ENCODE assay signal across 14 mouse cellular contexts in the genomic region with DNA sequence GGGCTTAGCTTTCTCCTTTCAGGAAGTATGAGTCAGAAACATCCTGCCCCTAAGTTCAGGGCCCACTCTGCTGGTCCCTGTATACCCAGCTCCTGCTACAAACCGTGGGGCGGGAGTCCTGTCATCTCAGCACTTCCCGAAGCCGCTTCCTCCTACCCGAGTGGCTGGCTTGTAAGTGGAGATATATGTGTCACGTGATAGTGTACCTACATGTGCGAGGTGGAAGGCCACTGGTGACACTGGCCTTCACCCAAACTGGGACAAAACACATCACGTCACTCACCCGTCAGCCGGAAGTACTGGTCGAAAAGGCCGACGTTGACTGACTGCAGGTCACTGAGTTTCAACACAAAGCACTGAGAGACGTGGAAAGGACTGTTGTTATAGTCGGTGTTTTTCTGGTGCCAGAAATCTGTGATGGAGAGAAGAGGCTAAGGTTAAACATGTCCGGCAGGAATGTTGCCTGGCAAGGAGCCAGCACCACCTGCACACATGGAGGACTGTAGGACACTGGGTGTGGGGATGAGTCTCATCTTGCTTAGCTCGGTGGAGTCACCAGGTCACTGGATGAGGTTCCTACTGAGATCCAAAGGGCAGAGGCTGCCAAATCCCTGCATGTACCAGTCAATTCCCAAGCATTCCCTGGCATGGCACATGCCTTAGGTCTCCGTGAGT. TPM values are rescaled to one million over a fixed set of nuclear protein-coding genes. Genes with fewer than 3 reads are reported as not detected.
DNase-seq lines count a peak whose midpoint lies in the region; ATAC-seq and TF ChIP-seq lines count a peak whose summit lies in the region.
"Had no signal": no experiment of that assay in that cellular context is flagged by ENCODE, and none has a peak within 500 bp of the region (broad histone marks: within the 10 kb centered on the region; RNA-seq: fewer than 3 reads in every experiment).

No protein-coding gene starts in this region.

- peak overlapping the region; percentile 59 for H3K27ac ChIP-seq in gastrocnemius, adult 2 months
- no peak overlapping the region for H3K27ac ChIP-seq in lung, postnatal 0 days (ENCODE audit: low read length)
- H3K27ac ChIP-seq in heart, embryonic 16.5 days (ENCODE audit: low read length): peak overlapping the region; percentile 38
- peak overlapping the region; percentile 48; the same call in 1 of the 2 replicates for H3K27ac ChIP-seq in liver, postnatal 0 days (ENCODE audit: low read depth)
- H3K27ac ChIP-seq in midbrain, embryonic 13.5 days: no peak overlapping the region
- H3K27ac ChIP-seq: embryonic facial prominence, embryonic 13.5 days; forebrain, embryonic 15.5 days; limb, embryonic 10.5 days; neural tube, embryonic 12.5 days had no signal

- H3K9ac ChIP-seq in lung, postnatal 0 days (replicated peaks; ENCODE audit: low read depth): no peak overlapping the region
- H3K9ac ChIP-seq in heart, embryonic 16.5 days (ENCODE audit: low read length): no peak overlapping the region
- no peak overlapping the region for H3K9ac ChIP-seq in liver, postnatal 0 days (replicated peaks)
- H3K9ac ChIP-seq in midbrain, embryonic 13.5 days (replicated peaks): no peak overlapping the region
- H3K9ac ChIP-seq: embryonic facial prominence, embryonic 13.5 days; forebrain, embryonic 15.5 days; neural tube, embryonic 12.5 days had no signal

- ATAC-seq in lung, postnatal 0 days: peak; percentile 46
- ATAC-seq in heart, embryonic 16.5 days (replicated peaks; ENCODE audit: extremely low read depth, insufficient read depth, low FRiP score): peak; percentile 32
- peak; percentile 65 for ATAC-seq in liver, postnatal 0 days
- ATAC-seq in midbrain, embryonic 13.5 days: no peak
- ATAC-seq: forebrain, embryonic 15.5 days had no signal

- peaks cover 69% of the 10 kb centered on the region for H3K36me3 ChIP-seq in lung, postnatal 0 days (ENCODE audit: insufficient read depth, low read length)
- peaks cover 73% of the 10 kb centered on the region for H3K36me3 ChIP-seq in heart, embryonic 16.5 days (ENCODE audit: control insufficient read depth, insufficient read depth)
- H3K36me3 ChIP-seq in liver, postnatal 0 days (replicated peaks; ENCODE audit: insufficient read depth, low read length): peaks cover 78% of the 10 kb centered on the region
- H3K36me3 ChIP-seq in midbrain, embryonic 13.5 days: peaks cover 86% of the 10 kb centered on the region

- no peak; the same call in 1 of the 2 replicates for TF ChIP-seq EP300 in lung, postnatal 0 days (IDR thresholded peaks at IDR 0.05)
- TF ChIP-seq EP300 in liver, postnatal 0 days (IDR thresholded peaks at IDR 0.05; ENCODE audit: low read depth): peak; percentile 54; the same call in 1 of the 2 replicates

- WGBS in lung, postnatal 0 days: 52% methylated on average over 18 of the region's 18 CpGs
- WGBS in lung, adult 2 months: 42% methylated on average over 18 of the region's 18 CpGs
- 53% methylated on average over 18 of the region's 18 CpGs for WGBS in heart, embryonic 16.5 days
- 73% methylated on average over 18 of the region's 18 CpGs for WGBS in liver, postnatal 0 days (ENCODE audit: insufficient replicate concordance)
- 91% methylated on average over 18 of the region's 18 CpGs for WGBS in midbrain, embryonic 13.5 days

- H3K4me3 ChIP-seq in gastrocnemius, adult 2 months: no peak overlapping the region
- H3K4me3 ChIP-seq in lung, postnatal 0 days (ENCODE audit: low read depth, low read length): no peak overlapping the region
- H3K4me3 ChIP-seq in lung, adult 2 months (replicated peaks; ENCODE audit: extremely low read depth, low read depth, low read length): no peak overlapping the region
- H3K4me3 ChIP-seq in heart, embryonic 16.5 days (ENCODE audit: low read length): no peak overlapping the region
- H3K4me3 ChIP-seq in liver, postnatal 0 days (ENCODE audit: low read depth, low read length): no peak overlapping the region
- no peak overlapping the region for H3K4me3 ChIP-seq in midbrain, embryonic 13.5 days (replicated peaks)
- H3K4me3 ChIP-seq: embryonic facial prominence, embryonic 13.5 days; forebrain, embryonic 15.5 days; heart, adult 2 months; limb, embryonic 10.5 days; neural tube, embryonic 12.5 days had no signal

- DNase-seq in gastrocnemius, adult 2 months: no peak
- no peak for DNase-seq in gastrocnemius, postnatal 4 days (ENCODE audit: low spot score in 2 of 2)
- DNase-seq in lung, postnatal 0 days (ENCODE audit: low spot score): peak; percentile 43
- no peak for DNase-seq in lung, adult 2 months
- DNase-seq in liver, postnatal 0 days: peak; percentile 41
- DNase-seq in right cerebral cortex, postnatal 10 days (ENCODE audit: low spot score in 2 of 2): no peak
- DNase-seq: right cerebral cortex, adult 18-20 months had no signal

- H3K4me2 ChIP-seq in lung, postnatal 0 days (replicated peaks; ENCODE audit: low read depth, low read length): no peak overlapping the region
- H3K4me2 ChIP-seq in heart, embryonic 16.5 days (ENCODE audit: low read depth, low read length): no peak overlapping the region
- no peak overlapping the region for H3K4me2 ChIP-seq in liver, postnatal 0 days (ENCODE audit: low read depth, low read length)
- no peak overlapping the region for H3K4me2 ChIP-seq in midbrain, embryonic 13.5 days (replicated peaks)
- H3K4me2 ChIP-seq: embryonic facial prominence, embryonic 13.5 days; forebrain, embryonic 15.5 days; neural tube, embryonic 12.5 days had no signal

- no peaks in the 10 kb centered on the region for H3K9me3 ChIP-seq in lung, postnatal 0 days (ENCODE audit: low read length)
- no peaks in the 10 kb centered on the region for H3K9me3 ChIP-seq in heart, embryonic 16.5 days (replicated peaks; ENCODE audit: control insufficient read depth, low read length)
- no peaks in the 10 kb centered on the region for H3K9me3 ChIP-seq in liver, postnatal 0 days (ENCODE audit: low read length)
- no peaks in the 10 kb centered on the region for H3K9me3 ChIP-seq in midbrain, embryonic 13.5 days
- H3K9me3 ChIP-seq: embryonic facial prominence, embryonic 13.5 days; forebrain, embryonic 15.5 days; limb, embryonic 10.5 days; neural tube, embryonic 12.5 days had no signal

- no peak for TF ChIP-seq CTCF in gastrocnemius, adult 2 months (IDR thresholded peaks at IDR 0.05)
- TF ChIP-seq CTCF in lung, postnatal 0 days (IDR thresholded peaks at IDR 0.05): no peak
- no peak for TF ChIP-seq CTCF in lung, adult 2 months (IDR thresholded peaks at IDR 0.05; ENCODE audit: insufficient read depth, low read length)
- TF ChIP-seq CTCF in liver, postnatal 0 days (IDR thresholded peaks at IDR 0.05; ENCODE audit: low read depth): no peak

- no peak for TF ChIP-seq POLR2A in lung, adult 2 months (IDR thresholded peaks at IDR 0.05; ENCODE audit: borderline replicate concordance, extremely low read depth, low read depth, low read length)

- intact Hi-C loops in gastrocnemius, adult 2 months (cut with DNase I): no loop called here

- no peaks in the 10 kb centered on the region; the same call in 1 of the 2 replicates for H3K4me1 ChIP-seq in lung, postnatal 0 days (ENCODE audit: insufficient read depth, low read depth, low read length)
- H3K4me1 ChIP-seq in lung, adult 2 months (ENCODE audit: control insufficient read depth, insufficient read depth, low read length): no peaks in the 10 kb centered on the region
- H3K4me1 ChIP-seq in heart, embryonic 16.5 days (ENCODE audit: control insufficient read depth, insufficient read depth, low read length): peaks cover 15% of the 10 kb centered on the region
- 0 out of 2 replicates have a peak, but pooled peaks cover 3% of the 10 kb centered on the region for H3K4me1 ChIP-seq in liver, postnatal 0 days (ENCODE audit: insufficient read depth)
- H3K4me1 ChIP-seq in midbrain, embryonic 13.5 days (replicated peaks): no peaks in the 10 kb centered on the region
- H3K4me1 ChIP-seq: embryonic facial prominence, embryonic 13.5 days; forebrain, embryonic 15.5 days; neural tube, embryonic 12.5 days had no signal

- no peaks in the 10 kb centered on the region for H3K27me3 ChIP-seq in lung, postnatal 0 days (replicated peaks; ENCODE audit: insufficient read depth, low read length)
- no peaks in the 10 kb centered on the region for H3K27me3 ChIP-seq in heart, embryonic 16.5 days (ENCODE audit: control insufficient read depth, insufficient read depth, low read length)
- no peaks in the 10 kb centered on the region for H3K27me3 ChIP-seq in liver, postnatal 0 days (ENCODE audit: insufficient read depth, low read length)
- H3K27me3 ChIP-seq in midbrain, embryonic 13.5 days: no peaks in the 10 kb centered on the region
- H3K27me3 ChIP-seq: embryonic facial prominence, embryonic 13.5 days; forebrain, embryonic 15.5 days; neural tube, embryonic 12.5 days had no signal

RNA-seq across cellular contexts. Expression of gene Stab1, which starts 4.5 kb away (rescaled TPM):
- 10 to 100 TPM; 14.0 to 16.5 TPM for total RNA-seq in gastrocnemius, adult 2 months (2021)
- 100 to 1,000 TPM in 1 of 2 experiments, 10 to 100 TPM in 1; 89.8 to 101 TPM for total RNA-seq in gastrocnemius, postnatal 4 days (2021)
- polyA plus RNA-seq in lung, postnatal 0 days (2015; fragmentation: Nextera tagmentation; extraction: Ambion mirVana): 32.4 and 34.2 TPM in 2 replicates
- polyA plus RNA-seq in lung, adult 2 months (2012; rRNA removed): 114 and 136 TPM in 2 replicates
- 36.6 and 43.8 TPM in 2 replicates for polyA plus RNA-seq in heart, embryonic 16.5 days (2015; fragmentation: Nextera tagmentation; extraction: Ambion mirVana)
- polyA plus RNA-seq in liver, postnatal 0 days (2015; fragmentation: Nextera tagmentation; extraction: Ambion mirVana): 34.7 and 42.5 TPM in 2 replicates
- 19.8 and 23.2 TPM in 2 replicates for polyA plus RNA-seq in midbrain, embryonic 13.5 days (2015; fragmentation: Nextera tagmentation; extraction: Ambion mirVana)

RNA-seq across cellular contexts. Expression of gene Tnnc1, which starts 35.2 kb away (rescaled TPM):
- total RNA-seq in gastrocnemius, adult 2 months (2021): 1,000 to 10,000 TPM in 1 of 2 experiments, 100 to 1,000 TPM in 1; 386 to 1,185 TPM
- total RNA-seq in gastrocnemius, postnatal 4 days (2021): 100 to 1,000 TPM; 337 to 379 TPM
- 77.2 and 87.2 TPM in 2 replicates for polyA plus RNA-seq in lung, postnatal 0 days (2015; fragmentation: Nextera tagmentation; extraction: Ambion mirVana)
- 25.4 and 32.2 TPM in 2 replicates for polyA plus RNA-seq in lung, adult 2 months (2012; rRNA removed)
- polyA plus RNA-seq in heart, embryonic 16.5 days (2015; fragmentation: Nextera tagmentation; extraction: Ambion mirVana): 4,861 and 5,105 TPM in 2 replicates
- 3.9 and 8.4 TPM in 2 replicates for polyA plus RNA-seq in liver, postnatal 0 days (2015; fragmentation: Nextera tagmentation; extraction: Ambion mirVana)
- 1.1 and 1.9 TPM in 2 replicates for polyA plus RNA-seq in midbrain, embryonic 13.5 days (2015; fragmentation: Nextera tagmentation; extraction: Ambion mirVana)

RNA-seq across cellular contexts. Expression of gene Nt5dc2, which starts 42.1 kb away (rescaled TPM):
- 1 to 10 TPM; 1.2 to 1.7 TPM for total RNA-seq in gastrocnemius, adult 2 months (2021)
- 10 to 100 TPM; 33.9 to 35.4 TPM for total RNA-seq in gastrocnemius, postnatal 4 days (2021)
- polyA plus RNA-seq in lung, postnatal 0 days (2015; fragmentation: Nextera tagmentation; extraction: Ambion mirVana): 148 and 162 TPM in 2 replicates
- 147 and 266 TPM in 2 replicates for polyA plus RNA-seq in lung, adult 2 months (2012; rRNA removed)
- polyA plus RNA-seq in heart, embryonic 16.5 days (2015; fragmentation: Nextera tagmentation; extraction: Ambion mirVana): 288 and 319 TPM in 2 replicates
- 45.3 and 48.5 TPM in 2 replicates for polyA plus RNA-seq in liver, postnatal 0 days (2015; fragmentation: Nextera tagmentation; extraction: Ambion mirVana)
- 280 and 317 TPM in 2 replicates for polyA plus RNA-seq in midbrain, embryonic 13.5 days (2015; fragmentation: Nextera tagmentation; extraction: Ambion mirVana)

RNA-seq across cellular contexts. Expression of gene Nisch, which starts 43.8 kb away (rescaled TPM):
- 10 to 100 TPM; 60.8 to 70.3 TPM for total RNA-seq in gastrocnemius, adult 2 months (2021)
- 100 to 1,000 TPM; 258 to 277 TPM for total RNA-seq in gastrocnemius, postnatal 4 days (2021)
- polyA plus RNA-seq in lung, postnatal 0 days (2015; fragmentation: Nextera tagmentation; extraction: Ambion mirVana): 196 and 224 TPM in 2 replicates
- 412 and 458 TPM in 2 replicates for polyA plus RNA-seq in lung, adult 2 months (2012; rRNA removed)
- polyA plus RNA-seq in heart, embryonic 16.5 days (2015; fragmentation: Nextera tagmentation; extraction: Ambion mirVana): 331 and 376 TPM in 2 replicates
- 51.1 and 65.0 TPM in 2 replicates for polyA plus RNA-seq in liver, postnatal 0 days (2015; fragmentation: Nextera tagmentation; extraction: Ambion mirVana)
- 354 and 385 TPM in 2 replicates for polyA plus RNA-seq in midbrain, embryonic 13.5 days (2015; fragmentation: Nextera tagmentation; extraction: Ambion mirVana)

RNA-seq across cellular contexts. Expression of gene Smim4, which starts 44.2 kb away (rescaled TPM):
- total RNA-seq in gastrocnemius, adult 2 months (2021): 10 to 100 TPM; 33.4 to 36.1 TPM
- total RNA-seq in gastrocnemius, postnatal 4 days (2021): 10 to 100 TPM; 44.1 to 49.5 TPM
- 109 and 118 TPM in 2 replicates for polyA plus RNA-seq in lung, postnatal 0 days (2015; fragmentation: Nextera tagmentation; extraction: Ambion mirVana)
- 58.1 and 70.0 TPM in 2 replicates for polyA plus RNA-seq in lung, adult 2 months (2012; rRNA removed)
- polyA plus RNA-seq in heart, embryonic 16.5 days (2015; fragmentation: Nextera tagmentation; extraction: Ambion mirVana): 90.4 and 95.8 TPM in 2 replicates
- polyA plus RNA-seq in liver, postnatal 0 days (2015; fragmentation: Nextera tagmentation; extraction: Ambion mirVana): 76.1 and 79.2 TPM in 2 replicates
- polyA plus RNA-seq in midbrain, embryonic 13.5 days (2015; fragmentation: Nextera tagmentation; extraction: Ambion mirVana): 75.8 and 78.8 TPM in 2 replicates

Comparison
In these comparisons a context has a peak if more than half of its experiments do, and no peak if none do; other contexts are left out.
1. DNase-seq: peak in lung, postnatal 0 days (single experiment) and liver, postnatal 0 days (single experiment); none in gastrocnemius, adult 2 months (single experiment), gastrocnemius, postnatal 4 days (0 of 2), lung, adult 2 months (single experiment) and right cerebral cortex, postnatal 10 days (0 of 2).
2. H3K27ac ChIP-seq: peak in gastrocnemius, adult 2 months (single experiment), heart, embryonic 16.5 days (single experiment) and liver, postnatal 0 days (single experiment); none in lung, postnatal 0 days (single experiment) and midbrain, embryonic 13.5 days (single experiment).
3. RNA of gene Tnnc1, which starts 35.2 kb away (polyA plus RNA-seq): 4,861 to 5,105 TPM in heart, embryonic 16.5 days; 77.2 to 87.2 TPM in lung, postnatal 0 days, 25.4 to 32.2 TPM in lung, adult 2 months, 3.9 to 8.4 TPM in liver, postnatal 0 days and 1.1 to 1.9 TPM in midbrain, embryonic 13.5 days; every median in the first group is over 10 times any median in the second.